15 mouse cellular contexts compared by ENCODE assay signal in genomic region chr1:71014345-71014744, GRCm38 (mm10).
"Had no signal": no experiment of that assay in that cellular context is flagged by ENCODE, and none has a peak within 500 bp of the region (broad histone marks: within the 10 kb centered on the region; RNA-seq: fewer than 3 reads in every experiment).

No protein-coding gene starts in this region.

- H3K9me3 ChIP-seq: midbrain, embryonic 13.5 days; midbrain, embryonic 15.5 days; neural tube, embryonic 12.5 days; stomach, embryonic 15.5 days had no signal

- ATAC-seq: midbrain, embryonic 13.5 days; midbrain, embryonic 15.5 days had no signal

- H3K4me3 ChIP-seq: megakaryocyte, embryonic 14.5 days; midbrain, embryonic 13.5 days; midbrain, embryonic 15.5 days; neural tube, embryonic 12.5 days; stomach, embryonic 15.5 days had no signal

- H3K27me3 ChIP-seq: megakaryocyte, embryonic 14.5 days; midbrain, embryonic 13.5 days; midbrain, embryonic 15.5 days; neural tube, embryonic 12.5 days; stomach, embryonic 15.5 days had no signal

- H3K27ac ChIP-seq: midbrain, embryonic 13.5 days; midbrain, embryonic 15.5 days; neural tube, embryonic 12.5 days; stomach, embryonic 15.5 days; stomach, postnatal 0 days had no signal

- H3K9ac ChIP-seq: lung, embryonic 14.5 days; midbrain, embryonic 13.5 days; midbrain, embryonic 15.5 days; neural tube, embryonic 12.5 days; stomach, embryonic 15.5 days had no signal

- H3K4me1 ChIP-seq: midbrain, embryonic 13.5 days; midbrain, embryonic 15.5 days; neural tube, embryonic 12.5 days; stomach, embryonic 15.5 days had no signal

- H3K4me2 ChIP-seq: lung, embryonic 14.5 days; midbrain, embryonic 11.5 days; midbrain, embryonic 13.5 days; midbrain, embryonic 15.5 days; neural tube, embryonic 12.5 days; stomach, embryonic 15.5 days had no signal

- DNase-seq: lung, adult 18-20 months; lung, embryonic 14.5 days; lung, postnatal 10 days; lung, postnatal 4 days; right cerebral cortex, postnatal 14 days; thymus, adult 2 months; thymus, postnatal 25 days; thymus, postnatal 4 days had no signal

- H3K36me3 ChIP-seq: midbrain, embryonic 13.5 days; midbrain, embryonic 15.5 days; neural tube, embryonic 12.5 days; stomach, embryonic 15.5 days had no signal
